Mouse (Mus musculus) MEL (cell line): ENCODE results near the gene Vegfa. TPM values are rescaled to one million over a fixed set of nuclear protein-coding genes. Genes with fewer than 3 reads are reported as not detected.

ENCODE experiments used
- DNase-seq: peaks from one replicate; pipeline ENCODE4 v3.0.0; 2011; ENCODE audit warnings: low read depth, low spot score
- H3K27ac ChIP-seq: 2 replicates; pipeline ENCODE4 v1.5.1; 2012; ENCODE audit warnings: low read depth, mild to moderate bottlenecking, control low read depth, low read length, moderate library complexity; ENCODE audit not compliant: control insufficient read depth
- H3K27me3 ChIP-seq, 2 experiments: fragments of 150-350 bp in 1 of 2; sonication (generic) in 1 of 2; 2 replicates each; pipeline ENCODE4 v1.6.1; 2012; ENCODE audit warnings: low read length in 2 of 2, mild to moderate bottlenecking in 2 of 2, improper control_type of control experiment in 1 of 2, moderate library complexity in 1 of 2; ENCODE audit not compliant: insufficient read depth in 2 of 2, control insufficient read depth in 1 of 2
- H3K36me3 ChIP-seq, 2 experiments: 2 replicates each; pipeline ENCODE4 v1.6.1; 2012 to 2014; ENCODE audit warnings: low read length in 2 of 2, improper control_type of control experiment in 1 of 2, inconsistent platforms in 1 of 2, mild to moderate bottlenecking in 1 of 2; ENCODE audit not compliant: insufficient read depth in 2 of 2, control insufficient read depth in 1 of 2
- H3K4me1 ChIP-seq, 2 experiments: fragments of 150-350 bp in 1 of 2; sonication (generic) in 1 of 2; 2 replicates each; pipeline ENCODE4 v1.6.1; 2012; ENCODE audit warnings: low read length in 2 of 2, improper control_type of control experiment in 1 of 2, mild to moderate bottlenecking in 1 of 2; ENCODE audit not compliant: insufficient read depth in 2 of 2, control insufficient read depth in 1 of 2
- H3K4me3 ChIP-seq, 2 experiments: fragments of 150-350 bp in 1 of 2; sonication (generic) in 1 of 2; 2 replicates each; pipeline ENCODE4 v1.5.1; 2012; ENCODE audit warnings: low read depth in 2 of 2, low read length in 2 of 2, mild to moderate bottlenecking in 2 of 2, moderate library complexity in 2 of 2, control low read depth in 1 of 2, improper control_type of control experiment in 1 of 2; ENCODE audit not compliant: control insufficient read depth in 1 of 2, insufficient read depth in 1 of 2
- H3K79me2 ChIP-seq: 2 replicates; pipeline ENCODE4 v1.6.1; 2012; ENCODE audit warnings: mild to moderate bottlenecking, low read length, moderate library complexity; ENCODE audit not compliant: control insufficient read depth, poor library complexity, insufficient read depth
- H3K9ac ChIP-seq: 2 replicates; pipeline ENCODE4 v1.6.1; 2012; ENCODE audit warnings: low read depth, mild to moderate bottlenecking, control low read depth, low read length, moderate library complexity; ENCODE audit not compliant: control insufficient read depth, poor library complexity, severe bottlenecking
- H3K9me3 ChIP-seq: fragments of 150-350 bp; sonication (generic); replicated peaks from 2 replicates; pipeline ENCODE4 v1.6.1; 2012; ENCODE audit warnings: mild to moderate bottlenecking, low read length, improper control_type of control experiment, moderate library complexity; ENCODE audit not compliant: insufficient read depth
- BHLHE40 ChIP-seq: IDR thresholded peaks from 2 replicates; pipeline ENCODE4 v1.6.1; 2012; ENCODE audit warnings: low read depth, mild to moderate bottlenecking, inconsistent platforms, low read length, improper control_type of control experiment, borderline replicate concordance
- CHD1 ChIP-seq: IDR thresholded peaks from 2 replicates; pipeline ENCODE4 v1.6.1; 2012; ENCODE audit warnings: low read depth, mild to moderate bottlenecking, inconsistent platforms, low read length, improper control_type of control experiment
- CTCF ChIP-seq, 3 experiments: IDR thresholded peaks in 2 of 3; conservative IDR thresholded peaks in 1 of 3; 2 replicates each; pipeline ENCODE4 v1.5.1; 2011 to 2012; ENCODE audit warnings: low read length in 3 of 3, low read depth in 2 of 3, mild to moderate bottlenecking in 2 of 3, improper control_type of control experiment in 1 of 3, inconsistent platforms in 1 of 3, mixed read lengths in 1 of 3, moderate library complexity in 1 of 3; ENCODE audit not compliant: control insufficient read depth in 1 of 3, insufficient read depth in 1 of 3, poor library complexity in 1 of 3, severe bottlenecking in 1 of 3
- E2F4 ChIP-seq: IDR thresholded peaks from 2 replicates; pipeline ENCODE4 v1.6.1; 2011; ENCODE audit warnings: low read depth, low read length, improper control_type of control experiment, borderline replicate concordance
- GABPA ChIP-seq: IDR thresholded peaks from 2 replicates; pipeline ENCODE4 v1.6.1; 2012; ENCODE audit warnings: low read depth, mild to moderate bottlenecking, inconsistent platforms, low read length, improper control_type of control experiment, moderate library complexity
- GATA1 ChIP-seq: IDR thresholded peaks from 2 replicates; pipeline ENCODE4 v1.6.1; 2011; ENCODE audit warnings: low read depth, low read length, improper control_type of control experiment
- HCFC1 ChIP-seq: IDR thresholded peaks from 2 replicates; pipeline ENCODE4 v1.6.1; 2012; ENCODE audit warnings: low read depth, mild to moderate bottlenecking, inconsistent platforms, low read length, improper control_type of control experiment, moderate library complexity
- JUND ChIP-seq: IDR thresholded peaks from 2 replicates; pipeline ENCODE4 v1.6.1; 2011; ENCODE audit warnings: low read depth, mild to moderate bottlenecking, improper control_type of control experiment, low read length
- KAT2A ChIP-seq: conservative IDR thresholded peaks from 2 replicates; pipeline ENCODE4 v1.6.1; 2012; ENCODE audit warnings: low read depth, low read length, improper control_type of control experiment, inconsistent platforms
- MAFK ChIP-seq: IDR thresholded peaks from 2 replicates; pipeline ENCODE4 v1.6.1; 2011; ENCODE audit warnings: low read depth, mild to moderate bottlenecking, low read length, improper control_type of control experiment, borderline replicate concordance
- MAX ChIP-seq: IDR thresholded peaks from 2 replicates; pipeline ENCODE4 v1.6.1; 2011; ENCODE audit warnings: low read length, improper control_type of control experiment
- MEF2A ChIP-seq: IDR thresholded peaks from 2 replicates; pipeline ENCODE4 v1.6.1; 2014; ENCODE audit warnings: low read depth, mild to moderate bottlenecking, inconsistent platforms, low read length, improper control_type of control experiment; ENCODE audit not compliant: poor library complexity, insufficient replicate concordance, severe bottlenecking; ENCODE audit errors: extremely low read depth
- MXI1 ChIP-seq: IDR thresholded peaks from 2 replicates; pipeline ENCODE4 v1.6.1; 2011; ENCODE audit warnings: mild to moderate bottlenecking, low read depth, low read length, improper control_type of control experiment
- MYB ChIP-seq: IDR thresholded peaks from 2 replicates; pipeline ENCODE4 v1.6.1; 2011; ENCODE audit warnings: mild to moderate bottlenecking, low read depth, low read length, improper control_type of control experiment
- MYC ChIP-seq: IDR thresholded peaks from 2 replicates; pipeline ENCODE4 v1.6.1; 2011; ENCODE audit warnings: low read depth, mild to moderate bottlenecking, low read length, improper control_type of control experiment, moderate library complexity
- NELFE ChIP-seq: IDR thresholded peaks from 2 replicates; pipeline ENCODE4 v1.6.1; 2011; ENCODE audit warnings: low read depth, low read length, improper control_type of control experiment
- NRF1 ChIP-seq: IDR thresholded peaks from 2 replicates; pipeline ENCODE4 v1.6.1; 2014; ENCODE audit warnings: low read depth, mild to moderate bottlenecking, inconsistent platforms, low read length, improper control_type of control experiment, moderate library complexity; ENCODE audit not compliant: poor library complexity, insufficient read depth, severe bottlenecking
- POLR2A ChIP-seq, 2 experiments: IDR thresholded peaks; 2 replicates each; pipeline ENCODE4 v1.6.1; 2011 to 2012; ENCODE audit warnings: low read length in 2 of 2, mild to moderate bottlenecking in 2 of 2, control low read depth in 1 of 2, improper control_type of control experiment in 1 of 2, low read depth in 1 of 2, moderate library complexity in 1 of 2; ENCODE audit not compliant: control insufficient read depth in 1 of 2, insufficient read depth in 1 of 2, poor library complexity in 1 of 2
- POLR2AphosphoS2 ChIP-seq: IDR thresholded peaks from 2 replicates; pipeline ENCODE4 v1.6.1; 2011; ENCODE audit warnings: low read length, improper control_type of control experiment
- POLR2AphosphoS5 ChIP-seq: IDR thresholded peaks from 2 replicates; pipeline ENCODE4 v1.6.1; 2012; ENCODE audit warnings: low read depth, borderline replicate concordance, mild to moderate bottlenecking, inconsistent platforms, low read length, moderate library complexity, mixed read lengths
- RAD21 ChIP-seq: IDR thresholded peaks from 2 replicates; pipeline ENCODE4 v1.6.1; 2011; ENCODE audit warnings: mild to moderate bottlenecking, low read depth, low read length, improper control_type of control experiment
- RCOR1 ChIP-seq: IDR thresholded peaks from 2 replicates; pipeline ENCODE4 v1.6.1; 2012; ENCODE audit warnings: low read depth, mild to moderate bottlenecking, inconsistent platforms, low read length, improper control_type of control experiment
- SMC3 ChIP-seq: IDR thresholded peaks from 2 replicates; pipeline ENCODE4 v1.6.1; 2011; ENCODE audit warnings: low read depth, low read length, improper control_type of control experiment
- TAL1 ChIP-seq: IDR thresholded peaks from 2 replicates; pipeline ENCODE4 v1.6.1; 2012; ENCODE audit warnings: mild to moderate bottlenecking, inconsistent platforms, low read length, moderate library complexity, mixed read lengths
- TBP ChIP-seq: IDR thresholded peaks from 2 replicates; pipeline ENCODE4 v1.8.0; 2011; ENCODE audit warnings: low read depth, low read length, improper control_type of control experiment
- TCF12 ChIP-seq: IDR thresholded peaks from 2 replicates; pipeline ENCODE4 v1.6.1; 2014; ENCODE audit warnings: low read depth, mild to moderate bottlenecking, inconsistent platforms, low read length, improper control_type of control experiment, moderate library complexity
- USF1 ChIP-seq: IDR thresholded peaks from 2 replicates; pipeline ENCODE4 v1.6.1; 2014; ENCODE audit warnings: low read depth, mild to moderate bottlenecking, inconsistent platforms, low read length, improper control_type of control experiment, moderate library complexity
- USF2 ChIP-seq, 2 experiments: IDR thresholded peaks; 2 replicates each; pipeline ENCODE4 v1.6.1; 2011 to 2012; ENCODE audit warnings: improper control_type of control experiment in 2 of 2, low read length in 2 of 2, borderline replicate concordance in 1 of 2, inconsistent platforms in 1 of 2, low read depth in 1 of 2, mild to moderate bottlenecking in 1 of 2; ENCODE audit not compliant: insufficient read depth in 1 of 2
- ZC3H11A ChIP-seq: IDR thresholded peaks from 2 replicates; pipeline ENCODE4 v1.6.1; 2012; ENCODE audit warnings: low read depth, mild to moderate bottlenecking, inconsistent platforms, low read length, improper control_type of control experiment
- ZKSCAN1 ChIP-seq: IDR thresholded peaks from 2 replicates; pipeline ENCODE4 v1.6.1; 2012; ENCODE audit warnings: low read depth, mild to moderate bottlenecking, inconsistent platforms, low read length, improper control_type of control experiment, moderate library complexity
- polyA plus RNA-seq, 2 experiments: library from polyadenylated mRNA; stranded (reverse) in 1 of 2; unstranded in 1 of 2; fragments of >175 nt in 1 of 2; fragments of >200 nt in 1 of 2; gene quantifications; 2 replicates each; pipeline versions ENCODE4 v1.2.1 to v1.2.4; 2012; ENCODE audit warnings: low replicate concordance in 2 of 2, low read depth in 1 of 2; ENCODE audit not compliant: insufficient read length in 2 of 2, insufficient read depth in 1 of 2, missing spikeins in 1 of 2
- total RNA-seq: library from RNA; depleted of rRNA; stranded (reverse); fragments of 300-350 nt; gene quantifications from 2 replicates; pipeline ENCODE4 v1.2.3, GENCODE M21; 2012

The Vegfa gene
- total and polyA plus RNA-seq, 3 experiments, result 16.1 to 38.6 TPM; not detected in 1

DNA sequence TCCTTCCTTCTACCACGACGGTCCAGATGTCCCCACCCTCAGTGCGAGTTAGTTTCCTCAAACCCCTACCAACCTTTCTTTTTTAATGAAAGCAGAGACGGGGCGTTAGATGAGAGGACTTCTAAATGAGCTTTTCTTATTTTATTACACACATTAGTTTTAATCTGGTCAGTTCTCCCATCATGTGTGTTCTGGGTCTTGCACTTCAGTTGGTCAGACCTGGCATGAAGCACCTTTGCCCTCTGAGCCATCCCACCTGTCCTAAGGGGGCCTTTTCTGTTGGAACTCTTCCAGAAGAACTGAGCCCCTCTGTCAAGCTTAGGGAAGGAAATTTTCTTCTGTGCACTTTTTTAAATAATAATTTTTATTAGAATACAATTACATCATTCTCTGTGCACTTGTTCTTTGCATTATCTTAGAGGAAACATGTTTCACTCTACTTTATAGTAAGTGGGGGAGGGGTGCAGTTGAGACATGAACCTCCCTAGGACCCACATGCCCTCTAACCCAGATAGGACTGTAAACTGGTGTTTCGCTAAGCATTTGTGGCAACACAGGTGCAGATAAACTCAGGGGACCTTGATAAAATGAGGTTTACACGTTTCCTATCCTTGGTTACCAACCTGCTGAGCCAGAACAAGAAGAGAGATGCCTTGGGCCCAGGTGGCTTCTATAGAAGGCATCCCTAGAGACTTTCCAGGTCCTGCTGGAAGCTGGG is 42.4 kb upstream of the Vegfa start (continued):
- no peak for TF ChIP-seq USF2 (IDR thresholded peaks at IDR 0.05; ENCODE audit: borderline replicate concordance in 1 of 2, insufficient read depth in 1 of 2, low read depth in 1 of 2, low read length in 2 of 2)
- 0 out of 4 replicates have a peak, but pooled peaks of 1 of the 2 experiments have one; percentile 2 for TF ChIP-seq POLR2A (IDR thresholded peaks at IDR 0.05; ENCODE audit: control insufficient read depth in 1 of 2, insufficient read depth in 1 of 2, low read depth in 1 of 2, low read length in 2 of 2, poor library complexity in 1 of 2)
- peak; percentile 81 for TF ChIP-seq MYC
- TF ChIP-seq POLR2AphosphoS5, result no peak
- peak; percentile 93 for TF ChIP-seq BHLHE40
- no peak for TF ChIP-seq E2F4
- TF ChIP-seq NELFE, result no peak
- peak; percentile 70; the same call in 1 of the 2 replicates for TF ChIP-seq MAFK
- TF ChIP-seq GATA1, result peak; percentile 89
- TF ChIP-seq MEF2A, result peak; percentile 66; the same call in 1 of the 2 replicates
- no peak for TF ChIP-seq NRF1
- TF ChIP-seq ZC3H11A, result no peak
- peak; percentile 53; the same call in 1 of the 2 replicates for TF ChIP-seq USF1
- no peak for TF ChIP-seq TBP
- peak; percentile 43; the same call in 1 of the 2 replicates for TF ChIP-seq KAT2A

DNA sequence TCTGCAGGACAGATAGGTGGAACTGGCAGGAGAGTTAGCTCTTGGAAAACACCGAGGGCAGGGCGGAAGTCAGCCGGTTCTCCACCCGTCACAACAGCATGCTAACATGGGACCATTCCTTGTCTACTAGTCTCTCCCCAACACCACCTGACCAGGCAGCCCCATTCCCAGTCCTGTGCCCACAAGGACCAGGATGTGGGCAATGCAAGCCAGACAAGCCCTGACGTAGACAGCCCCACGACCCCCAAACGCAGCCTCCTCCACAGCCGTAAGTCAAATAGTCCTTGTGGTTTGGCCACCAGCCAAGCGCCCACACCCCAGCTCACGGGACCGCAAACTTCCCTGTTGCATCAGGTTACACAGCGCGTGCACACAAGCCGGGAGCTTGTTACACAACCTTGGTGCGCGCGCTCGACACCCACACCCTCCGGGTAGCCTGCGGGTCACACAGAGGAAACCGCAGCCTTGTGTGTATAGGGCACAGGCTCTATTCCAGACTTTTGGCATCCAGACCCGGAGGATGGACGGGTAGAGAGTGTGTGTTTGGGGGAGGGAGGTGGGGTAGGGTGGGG is 41.6 kb upstream of the Vegfa start:
- H3K4me3 ChIP-seq, result peak overlapping the region; percentile 48 to 69
- peak overlapping the region; percentile 100 for H3K27ac ChIP-seq
- H3K9ac ChIP-seq, result peak overlapping the region; percentile 86
- no peaks in the 10 kb centered on the region for H3K27me3 ChIP-seq
- H3K9me3 ChIP-seq, result no peaks in the 10 kb centered on the region
- no peaks in the 10 kb centered on the region; the same call in 1 of the 2 replicates for H3K79me2 ChIP-seq
- DNase-seq, result peak; percentile 99
- peaks cover 0 to 47% of the 10 kb centered on the region in 2 experiments; a peak in 2 of 4 replicates for H3K36me3 ChIP-seq
- H3K4me1 ChIP-seq, result peaks cover 34 to 63% of the 10 kb centered on the region in 2 experiments
- TF ChIP-seq MAFK (peak; percentile 46; the same call in 1 of the 2 replicates), ZC3H11A (no peak), HCFC1 (peak; percentile 50; the same call in 1 of the 2 replicates), MAX (peak; percentile 74; the same call in 1 of the 2 replicates), TCF12 (peak; percentile 70), SMC3 (no peak), CTCF (IDR thresholded peaks at IDR 0.05 in 2 of 3, conservative IDR thresholded peaks at IDR 0.05 in 1 of 3; ENCODE audit: control insufficient read depth in 1 of 3, insufficient read depth in 1 of 3, low read depth in 2 of 3, low read length in 3 of 3, poor library complexity in 1 of 3, severe bottlenecking in 1 of 3) (no peak), MEF2A (no peak), GABPA (no peak), BHLHE40 (peak; percentile 100), POLR2AphosphoS5 (no peak), USF1 (peak; percentile 55; the same call in 1 of the 2 replicates), RAD21 (no peak), MXI1 (peak; percentile 82), POLR2AphosphoS2 (peak; percentile 66), TBP (no peak; the same call in none of the 2 replicates), CHD1 (no peak), RCOR1 (peak; percentile 79), TAL1 (peak; percentile 3; the same call in 1 of the 2 replicates), GATA1 (no peak), MYB (no peak), ZKSCAN1 (no peak), MYC (peak; percentile 72; the same call in 1 of the 2 replicates), JUND (no peak), KAT2A (no peak), POLR2A (IDR thresholded peaks at IDR 0.05; ENCODE audit: control insufficient read depth in 1 of 2, insufficient read depth in 1 of 2, low read depth in 1 of 2, low read length in 2 of 2, poor library complexity in 1 of 2) (peak in 1 of 2 experiments; percentile 55; a peak in 1 of 4 replicates)
